Mouse (Mus musculus) midbrain, embryonic 12.5 days (tissue): ENCODE measurements around the gene Tmem214. TPM values are rescaled to one million over a fixed set of nuclear protein-coding genes. Genes with fewer than 3 reads are reported as not detected.

Source experiments
- ATAC-seq: fragments of 200-750 bp; cut with Nextera tagmentation; 2 replicates; pipeline ENCODE4 v1.8.0; 2017; ENCODE audit warnings: low read depth, moderate TSS enrichment, moderate library complexity; ENCODE audit not compliant: low FRiP score
- H3K27ac ChIP-seq: fragments of 300-500 bp; sonication (generic); replicated peaks from 2 replicates; pipeline ENCODE4 v1.5.1; 2016; ENCODE audit warnings: mild to moderate bottlenecking
- H3K27me3 ChIP-seq: fragments of 300-500 bp; sonication (generic); 2 replicates; pipeline ENCODE4 v1.6.1; 2016; ENCODE audit warnings: mild to moderate bottlenecking
- H3K36me3 ChIP-seq: fragments of 300-500 bp; sonication (generic); 2 replicates; pipeline ENCODE4 v1.6.1; 2016
- H3K4me1 ChIP-seq: fragments of 300-500 bp; sonication (generic); 2 replicates; pipeline ENCODE4 v1.6.1; 2016
- H3K4me2 ChIP-seq: fragments of 300-500 bp; sonication (generic); replicated peaks from 2 replicates; pipeline ENCODE4 v1.6.1; 2016; ENCODE audit warnings: mild to moderate bottlenecking, moderate library complexity
- H3K4me3 ChIP-seq: fragments of 300-500 bp; sonication (generic); 2 replicates; pipeline ENCODE4 v1.5.1; 2016; ENCODE audit warnings: mild to moderate bottlenecking
- H3K9ac ChIP-seq: fragments of 300-500 bp; sonication (generic); replicated peaks from 2 replicates; pipeline ENCODE4 v1.6.1; 2016; ENCODE audit warnings: mild to moderate bottlenecking, moderate library complexity
- H3K9me3 ChIP-seq: fragments of 300-500 bp; sonication (generic); 2 replicates; pipeline ENCODE4 v1.6.1; 2016; ENCODE audit warnings: mild to moderate bottlenecking
- WGBS: fragments of 180-500 bp; shearing (Covaris S2); methylation state at CpG from one replicate; pipeline ENCODE4 v1.1.7; 2016; 5-methylcytosine and 5-hydroxymethylcytosine counted together
- polyA plus RNA-seq: library from polyadenylated mRNA; unstranded; fragments of >200 nt; fragmentation: Nextera tagmentation; extraction: Ambion mirVana; gene quantifications from 2 replicates; pipeline ENCODE4 v1.2.1, GENCODE M21; 2016

Gene Tmem214
- polyA plus RNA-seq, 1 experiment from 2014 or later, result 65.5 TPM

DNA sequence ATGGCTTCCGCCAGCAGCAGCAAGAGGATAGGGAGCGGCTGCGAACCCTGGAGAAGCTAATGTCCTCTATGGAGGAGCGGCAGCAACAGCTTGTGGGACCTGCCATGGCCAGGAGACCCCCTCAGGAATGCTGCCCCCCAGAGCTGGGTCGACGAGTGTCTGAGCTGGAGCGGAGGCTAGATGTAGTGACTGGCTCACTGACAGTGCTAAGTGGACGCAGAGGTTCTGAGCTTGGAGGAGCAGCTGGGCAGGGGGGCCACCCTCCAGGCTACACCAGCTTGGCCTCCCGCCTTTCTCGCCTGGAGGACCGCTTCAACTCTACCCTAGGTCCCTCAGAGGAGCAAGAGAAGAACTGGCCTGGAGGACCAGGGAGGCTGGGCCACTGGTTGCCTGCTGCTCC is 49.5 kb downstream of the Tmem214 start:
- no peaks in the 10 kb centered on the region for H3K9me3 ChIP-seq
- no peak overlapping the region for H3K27ac ChIP-seq
- H3K27me3 ChIP-seq, result peaks cover 11% of the 10 kb centered on the region; the same call in 1 of the 2 replicates
- ATAC-seq, result no peak
- 0 out of 2 replicates have a peak, but pooled peaks cover 2% of the 10 kb centered on the region for H3K36me3 ChIP-seq
- no peak overlapping the region for H3K4me3 ChIP-seq
- 91% methylated on average over 11 of the region's 11 CpGs for WGBS
- H3K4me1 ChIP-seq, result peaks cover 50% of the 10 kb centered on the region
- H3K4me2 ChIP-seq, result no peak overlapping the region
- no peak overlapping the region for H3K9ac ChIP-seq

GRCm38 (mm10) chr5:30917891-30918670 is 50.3 kb downstream of the Tmem214 start:
- no peaks in the 10 kb centered on the region for H3K9me3 ChIP-seq
- WGBS, result 83% methylated on average over 31 of the region's 31 CpGs
- no peak overlapping the region for H3K9ac ChIP-seq
- no peak overlapping the region for H3K27ac ChIP-seq
- peaks cover 45% of the 10 kb centered on the region for H3K4me1 ChIP-seq
- 0 out of 2 replicates have a peak, but pooled peaks cover 2% of the 10 kb centered on the region for H3K36me3 ChIP-seq
- H3K4me3 ChIP-seq, result no peak overlapping the region
- peaks cover 19% of the 10 kb centered on the region for H3K27me3 ChIP-seq
- no peak overlapping the region for H3K4me2 ChIP-seq
- ATAC-seq, result no peak

DNA sequence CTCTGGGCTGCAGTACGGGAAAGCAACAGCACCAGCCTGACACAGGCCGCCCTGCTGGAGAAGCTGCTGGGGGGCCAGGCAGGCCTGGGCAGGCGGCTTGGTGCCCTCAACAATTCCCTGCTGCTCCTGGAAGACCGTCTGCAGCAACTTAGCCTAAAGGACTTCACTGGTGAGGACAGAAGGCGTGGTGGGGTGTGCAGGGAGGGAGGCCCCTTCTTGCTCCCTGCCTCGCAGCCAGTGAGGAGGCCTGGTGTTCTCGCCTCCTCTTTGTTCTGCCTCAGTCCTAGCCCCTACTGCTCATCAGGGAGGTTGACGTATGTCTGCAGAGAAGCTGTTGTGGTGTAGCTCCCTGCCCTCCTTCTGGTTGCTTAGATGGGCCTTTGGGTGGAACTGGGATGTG is 50.9 kb downstream of the Tmem214 start:
- Histone ChIP-seq H3K27me3 (peaks cover 25% of the 10 kb centered on the region), H3K27ac (no peak overlapping the region)

DNA sequence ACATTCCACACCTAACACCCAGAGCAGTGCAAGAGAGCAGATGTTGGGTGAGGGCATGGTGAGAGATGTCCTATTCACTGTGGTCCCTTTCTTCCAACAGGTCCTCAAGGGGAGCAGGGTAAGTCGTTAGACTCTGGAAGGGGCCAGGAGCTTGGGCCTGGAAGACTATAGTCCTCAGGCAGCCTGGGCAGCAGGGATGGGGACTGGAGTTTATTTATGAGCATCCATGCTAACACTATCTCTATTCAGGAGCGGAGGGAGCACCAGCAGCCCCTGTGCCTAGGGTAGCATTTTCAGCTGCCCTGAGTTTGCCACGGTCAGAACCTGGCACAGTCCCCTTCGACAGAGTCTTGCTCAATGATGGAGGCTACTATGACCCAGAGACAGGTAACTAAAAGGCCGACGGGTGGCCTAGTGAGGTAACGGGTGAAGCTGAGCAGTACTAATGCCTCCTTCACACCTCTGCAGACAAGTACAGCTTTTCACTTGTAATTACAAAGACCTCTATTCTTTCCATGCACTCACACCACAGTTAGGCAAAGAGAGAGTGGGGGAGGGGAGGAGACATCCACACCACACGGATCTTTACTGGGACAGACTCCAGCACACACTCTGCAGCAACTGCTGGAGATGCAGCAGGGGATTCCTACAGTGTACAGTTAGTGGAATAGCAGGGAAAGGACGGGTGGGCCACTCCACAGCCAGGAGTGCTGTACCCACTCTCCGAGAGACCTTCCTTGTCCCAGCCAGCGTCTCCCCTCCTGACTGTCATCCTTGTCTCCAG is 52.2 kb downstream of the Tmem214 start:
- H3K36me3 ChIP-seq, result 0 out of 2 replicates have a peak, but pooled peaks cover 2% of the 10 kb centered on the region
- ATAC-seq, result no peak

More for the DNA sequence above, 50.9 kb downstream of the Tmem214 start:
- Histone ChIP-seq H3K9me3 (no peaks in the 10 kb centered on the region), H3K9ac (no peak overlapping the region), H3K4me2 (no peak overlapping the region), H3K4me1 (peaks cover 39% of the 10 kb centered on the region), H3K4me3 (no peak overlapping the region), H3K36me3 (0 out of 2 replicates have a peak, but pooled peaks cover 2% of the 10 kb centered on the region)
- WGBS, result 83% methylated on average over 8 of the region's 8 CpGs
- ATAC-seq, result no peak

DNA sequence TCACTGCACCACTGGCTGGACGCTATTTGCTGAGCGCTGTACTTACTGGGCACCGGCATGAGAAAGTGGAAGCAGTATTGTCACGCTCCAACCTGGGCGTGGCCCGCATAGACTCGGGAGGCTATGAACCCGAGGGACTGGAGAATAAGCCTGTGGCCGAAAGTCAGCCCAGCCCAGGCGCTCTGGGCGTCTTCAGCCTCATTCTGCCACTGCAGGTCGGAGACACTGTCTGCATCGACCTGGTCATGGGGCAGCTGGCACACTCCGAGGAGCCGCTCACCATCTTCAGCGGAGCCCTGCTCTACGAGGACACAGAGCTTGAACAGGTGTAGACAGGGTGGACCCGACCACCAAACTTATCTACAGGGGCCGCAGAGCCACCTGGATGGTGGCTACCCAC is 52.8 kb downstream of the Tmem214 start:
- H3K36me3 ChIP-seq, result 0 out of 2 replicates have a peak, but pooled peaks cover 2% of the 10 kb centered on the region
- ATAC-seq, result peak; percentile 5; the same call in 1 of the 2 replicates
- WGBS, result 68% methylated on average over 19 of the region's 19 CpGs
- H3K9me3 ChIP-seq, result no peaks in the 10 kb centered on the region
- H3K4me2 ChIP-seq, result peak overlapping the region; percentile 70; the same call in 1 of the 2 replicates
- no peak overlapping the region for H3K27ac ChIP-seq
- peaks cover 27% of the 10 kb centered on the region for H3K4me1 ChIP-seq
- H3K9ac ChIP-seq, result no peak overlapping the region
- no peak overlapping the region for H3K4me3 ChIP-seq
- peaks cover 35% of the 10 kb centered on the region for H3K27me3 ChIP-seq

More for the DNA sequence above, 52.2 kb downstream of the Tmem214 start:
- no peak overlapping the region for H3K4me3 ChIP-seq
- 72% methylated on average over 11 of the region's 11 CpGs for WGBS
- no peaks in the 10 kb centered on the region for H3K9me3 ChIP-seq
- H3K27me3 ChIP-seq, result peaks cover 35% of the 10 kb centered on the region
- H3K4me2 ChIP-seq, result no peak overlapping the region
- H3K27ac ChIP-seq, result no peak overlapping the region
- H3K4me1 ChIP-seq, result peaks cover 31% of the 10 kb centered on the region
- H3K9ac ChIP-seq, result no peak overlapping the region

DNA sequence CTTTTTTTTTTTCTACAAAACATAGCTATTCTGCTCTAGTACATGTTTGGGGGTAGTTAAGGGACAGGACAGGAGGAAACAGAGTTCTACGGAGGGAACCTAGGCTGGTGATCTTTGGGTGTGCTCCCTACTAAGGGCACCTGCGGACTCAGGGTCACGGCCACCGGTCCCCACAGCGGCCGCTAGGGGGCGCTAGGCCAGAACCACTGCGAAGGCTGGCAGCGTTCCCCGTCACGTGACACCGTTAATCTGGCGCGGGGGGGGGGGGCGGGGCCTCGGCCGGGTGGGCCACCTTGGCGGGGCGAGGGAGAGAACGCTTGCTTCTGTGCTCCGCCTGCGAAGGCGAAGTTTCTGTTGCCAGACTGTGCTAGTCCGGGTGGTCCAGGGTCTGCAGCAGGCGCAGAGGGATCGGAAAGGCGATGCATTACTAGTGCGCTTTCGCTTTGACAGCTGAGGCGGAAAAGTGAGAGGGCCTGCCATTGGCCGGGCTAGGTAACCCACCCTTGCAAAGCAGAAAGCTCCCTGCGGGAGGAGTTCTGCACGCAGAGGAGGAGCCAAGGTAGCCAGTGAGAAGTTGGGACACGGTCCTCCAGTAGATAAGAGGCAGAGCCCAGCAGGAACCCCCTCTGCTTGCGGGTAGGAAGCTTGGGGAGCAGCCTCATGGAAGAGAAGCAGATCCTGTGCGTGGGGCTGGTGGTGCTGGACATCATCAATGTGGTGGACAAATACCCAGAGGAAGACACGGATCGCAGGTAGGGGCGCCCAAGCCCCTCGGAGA is 53.6 kb downstream of the Tmem214 start, which contains the start of gene Khk:
TSS of gene Khk (plus strand) at position 176 of the 778 bp plus-strand sequence.
- under 1% methylated on average over 39 of the region's 40 CpGs for WGBS
- H3K9ac ChIP-seq, result peak within 1 kb of the TSS; percentile 61
- peak within 1 kb of the TSS; percentile 46 for H3K4me3 ChIP-seq
- H3K4me1 ChIP-seq, result peaks cover 21% of the 10 kb centered on the region
- peaks cover 35% of the 10 kb centered on the region for H3K27me3 ChIP-seq
- no peaks in the 10 kb centered on the region for H3K9me3 ChIP-seq
- peak within 1 kb of the TSS; percentile 58 for H3K27ac ChIP-seq
- H3K4me2 ChIP-seq, result peak within 1 kb of the TSS; percentile 70
- 0 out of 2 replicates have a peak, but pooled peaks cover 2% of the 10 kb centered on the region for H3K36me3 ChIP-seq
- peak; percentile 81 for ATAC-seq

DNA sequence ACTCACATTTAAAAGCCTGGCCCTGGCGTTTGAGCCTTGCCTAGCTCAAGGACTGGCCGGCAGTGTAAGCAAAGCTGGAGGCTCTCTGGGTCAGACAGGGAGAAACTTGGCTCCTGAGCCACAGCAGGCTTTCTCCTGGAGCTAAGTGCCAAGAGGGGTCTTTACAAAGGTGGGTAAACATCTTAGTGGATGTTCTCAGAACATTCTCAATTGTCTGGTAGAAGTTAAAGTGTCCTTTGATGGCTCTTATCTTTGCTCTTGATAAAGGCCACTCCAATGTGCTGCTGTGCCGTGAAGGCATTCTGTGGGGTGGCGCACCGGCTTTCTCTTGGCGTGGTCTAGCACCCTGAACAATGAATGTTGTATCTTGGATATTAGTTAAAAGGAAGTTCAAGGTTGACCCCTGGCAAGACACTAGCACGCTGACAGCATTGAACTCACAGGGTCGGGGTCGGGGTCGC is 54.8 kb downstream of the Tmem214 start:
- no peak for ATAC-seq
- H3K4me2 ChIP-seq, result peak overlapping the region; percentile 70
- no peak overlapping the region for H3K4me3 ChIP-seq
- 0 out of 2 replicates have a peak, but pooled peaks cover 2% of the 10 kb centered on the region for H3K36me3 ChIP-seq
- no peak overlapping the region for H3K27ac ChIP-seq
- H3K9me3 ChIP-seq, result no peaks in the 10 kb centered on the region
- 71% methylated on average over 10 of the region's 10 CpGs for WGBS
- H3K9ac ChIP-seq, result no peak overlapping the region
- H3K27me3 ChIP-seq, result peaks cover 35% of the 10 kb centered on the region
- peaks cover 21% of the 10 kb centered on the region for H3K4me1 ChIP-seq

DNA sequence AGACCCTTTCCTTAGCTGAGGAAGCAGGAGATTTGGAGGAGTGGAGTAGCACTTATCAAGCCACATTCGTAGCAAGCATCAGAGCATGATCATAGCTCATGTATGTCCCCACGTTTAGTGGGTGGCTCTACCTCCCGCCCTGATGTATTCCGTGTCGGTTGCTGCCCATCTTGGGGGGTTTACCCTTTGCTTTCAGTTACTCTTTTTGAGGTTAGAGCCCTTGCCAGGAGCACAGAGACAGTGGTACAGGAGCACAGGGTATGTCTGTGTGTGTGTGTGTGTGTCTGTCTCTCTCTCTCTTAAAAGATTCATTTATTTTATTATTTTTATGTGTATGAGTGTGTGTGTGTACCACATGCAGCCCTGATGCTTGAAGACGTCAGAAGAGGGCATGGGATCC is 55.3 kb downstream of the Tmem214 start:
- Histone ChIP-seq H3K27ac (no peak overlapping the region), H3K9me3 (no peaks in the 10 kb centered on the region), H3K4me3 (no peak overlapping the region), H3K9ac (no peak overlapping the region), H3K4me1 (peaks cover 21% of the 10 kb centered on the region), H3K36me3 (0 out of 2 replicates have a peak, but pooled peaks cover 2% of the 10 kb centered on the region), H3K27me3 (peaks cover 35% of the 10 kb centered on the region), H3K4me2 (no peak overlapping the region)
- ATAC-seq, result no peak
- WGBS, result 88% methylated on average over 6 of the region's 6 CpGs

- ATAC-seq, result no peak
- H3K27me3 ChIP-seq, result peaks cover 35% of the 10 kb centered on the region
- no peak overlapping the region for H3K9ac ChIP-seq
- no peaks in the 10 kb centered on the region for H3K9me3 ChIP-seq
- no peak overlapping the region for H3K4me3 ChIP-seq
- H3K27ac ChIP-seq, result no peak overlapping the region
- H3K4me1 ChIP-seq, result peaks cover 21% of the 10 kb centered on the region
- H3K36me3 ChIP-seq, result no peaks in the 10 kb centered on the region
- no peak overlapping the region for H3K4me2 ChIP-seq
- 75% methylated on average over 8 of the region's 8 CpGs for WGBS
Observed at GRCm38 (mm10) chr5:30924614-30925013, 56.8 kb downstream of the Tmem214 start.

- 91% methylated on average over 5 of the region's 5 CpGs for WGBS
- Histone ChIP-seq H3K9ac (no peak overlapping the region), H3K4me1 (peaks cover 20% of the 10 kb centered on the region), H3K4me2 (no peak overlapping the region), H3K4me3 (no peak overlapping the region), H3K27ac (no peak overlapping the region), H3K27me3 (peaks cover 34% of the 10 kb centered on the region), H3K36me3 (no peaks in the 10 kb centered on the region), H3K9me3 (no peaks in the 10 kb centered on the region)
- ATAC-seq, result no peak
Observed at GRCm38 (mm10) chr5:30925217-30925616, 57.4 kb downstream of the Tmem214 start.

- no peak overlapping the region for H3K4me2 ChIP-seq
- peaks cover 12% of the 10 kb centered on the region for H3K4me1 ChIP-seq
- H3K36me3 ChIP-seq, result no peaks in the 10 kb centered on the region
- H3K9me3 ChIP-seq, result no peaks in the 10 kb centered on the region
- H3K4me3 ChIP-seq, result no peak overlapping the region
- no peak overlapping the region for H3K27ac ChIP-seq
- no peak for ATAC-seq
- H3K27me3 ChIP-seq, result peaks cover 26% of the 10 kb centered on the region
- 83% methylated on average over 2 of the region's 2 CpGs for WGBS
- no peak overlapping the region for H3K9ac ChIP-seq
Observed at GRCm38 (mm10) chr5:30926073-30926472, 58.3 kb downstream of the Tmem214 start.
